Mouse (Mus musculus) hindbrain, embryonic 10.5 days (tissue): ENCODE data around the gene Alox12b. TPM values are rescaled to one million over a fixed set of nuclear protein-coding genes. Genes with fewer than 3 reads are reported as not detected.

ENCODE experiments used
- DNase-seq: peaks from one replicate; pipeline ENCODE4 v3.0.0-alpha.2; 2017; ENCODE audit warnings: low spot score
- H3K27ac ChIP-seq: fragments of 300-500 bp; sonication (generic); 2 replicates; pipeline ENCODE4 v1.5.1; 2016; ENCODE audit warnings: mild to moderate bottlenecking, moderate library complexity
- H3K27me3 ChIP-seq: fragments of 300-500 bp; sonication (generic); 2 replicates; pipeline ENCODE4 v1.6.1; 2016; ENCODE audit warnings: mild to moderate bottlenecking; ENCODE audit not compliant: poor library complexity, insufficient read depth, severe bottlenecking
- H3K36me3 ChIP-seq: fragments of 300-500 bp; sonication (generic); 2 replicates; pipeline ENCODE4 v1.6.1; 2016; ENCODE audit warnings: mild to moderate bottlenecking, moderate library complexity
- H3K4me1 ChIP-seq: fragments of 300-500 bp; sonication (generic); replicated peaks from 2 replicates; pipeline ENCODE4 v1.6.1; 2016; ENCODE audit warnings: mild to moderate bottlenecking
- H3K4me3 ChIP-seq: fragments of 300-500 bp; sonication (generic); 2 replicates; pipeline ENCODE4 v1.5.1; 2016; ENCODE audit warnings: mild to moderate bottlenecking, moderate library complexity
- H3K9me3 ChIP-seq: fragments of 300-500 bp; sonication (generic); 2 replicates; pipeline ENCODE4 v1.6.1; 2016; ENCODE audit warnings: mild to moderate bottlenecking, moderate library complexity
- WGBS: fragments of 180-500 bp; shearing (Covaris S2); methylation state at CpG from one replicate; pipeline ENCODE4 v1.1.7; 2016; 5-methylcytosine and 5-hydroxymethylcytosine counted together
- polyA plus RNA-seq: library from polyadenylated mRNA; unstranded; fragments of >200 nt; fragmentation: Nextera tagmentation; extraction: Ambion mirVana; gene quantifications from 2 replicates; pipeline ENCODE4 v1.2.1, GENCODE M21; 2016

The Alox12b gene
- polyA plus RNA-seq, 1 experiment from 2014 or later, result not detected

- DNase-seq, result peak; percentile 28
- Histone ChIP-seq H3K4me3 (peak overlapping the region; percentile 92), H3K9me3 (no peaks in the 10 kb centered on the region), H3K36me3 (no peaks in the 10 kb centered on the region), H3K27me3 (peaks cover 44% of the 10 kb centered on the region), H3K27ac (peak overlapping the region; percentile 43), H3K4me1 (peaks cover 35% of the 10 kb centered on the region)
- 13% methylated on average over 20 of the region's 20 CpGs for WGBS
Observed at GRCm38 (mm10) chr11:69125919-69126705, 30.7 kb upstream of the Alox12b start.

GRCm38 (mm10) chr11:69126706-69127095 lies 30.1 kb upstream of the Alox12b start:
- Histone ChIP-seq H3K9me3 (no peaks in the 10 kb centered on the region), H3K4me1 (peaks cover 29% of the 10 kb centered on the region), H3K27me3 (peaks cover 40% of the 10 kb centered on the region), H3K36me3 (no peaks in the 10 kb centered on the region), H3K4me3 (peak overlapping the region; percentile 92), H3K27ac (no peak overlapping the region)
- WGBS, result 54% methylated on average over 2 of the region's 2 CpGs
- no peak for DNase-seq

DNA sequence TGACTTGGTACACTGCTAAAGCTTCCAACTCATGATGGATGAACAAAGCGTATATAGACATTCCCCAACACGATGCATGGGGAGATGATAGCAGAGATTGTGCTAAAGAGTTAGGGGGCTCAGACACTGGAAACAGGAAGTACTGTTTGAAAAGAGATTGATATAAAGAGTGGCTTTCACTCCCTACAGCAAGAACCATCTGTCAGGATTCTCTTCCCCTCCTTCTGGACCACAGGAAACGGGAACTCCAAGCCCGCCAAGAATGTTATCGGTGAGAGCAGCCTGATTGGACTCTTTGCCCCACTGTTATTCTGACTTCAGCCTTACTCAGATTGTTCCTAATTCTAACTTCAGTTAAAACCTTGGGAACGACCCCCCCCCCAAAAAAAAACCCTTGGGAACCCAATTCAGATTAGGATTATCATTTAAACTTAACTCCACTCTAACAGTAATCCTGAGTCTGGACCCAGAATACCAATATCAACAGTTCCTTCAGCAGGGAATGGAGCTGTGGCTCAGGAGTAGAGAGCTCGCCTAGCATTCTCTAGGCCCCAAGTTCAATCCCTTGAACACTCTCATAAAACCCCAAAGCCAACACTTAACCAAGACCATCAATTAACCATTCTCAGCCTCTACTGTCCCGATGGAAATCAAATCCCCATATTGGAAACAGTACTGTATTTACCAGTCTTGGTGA lies 28.2 kb upstream of the Alox12b start:
- Histone ChIP-seq H3K36me3 (no peaks in the 10 kb centered on the region), H3K9me3 (no peaks in the 10 kb centered on the region), H3K27ac (no peak overlapping the region), H3K4me1 (peaks cover 18% of the 10 kb centered on the region), H3K4me3 (no peak overlapping the region), H3K27me3 (peaks cover 54% of the 10 kb centered on the region)
- no peak for DNase-seq
- 75% methylated on average over 8 of the region's 8 CpGs for WGBS

DNA sequence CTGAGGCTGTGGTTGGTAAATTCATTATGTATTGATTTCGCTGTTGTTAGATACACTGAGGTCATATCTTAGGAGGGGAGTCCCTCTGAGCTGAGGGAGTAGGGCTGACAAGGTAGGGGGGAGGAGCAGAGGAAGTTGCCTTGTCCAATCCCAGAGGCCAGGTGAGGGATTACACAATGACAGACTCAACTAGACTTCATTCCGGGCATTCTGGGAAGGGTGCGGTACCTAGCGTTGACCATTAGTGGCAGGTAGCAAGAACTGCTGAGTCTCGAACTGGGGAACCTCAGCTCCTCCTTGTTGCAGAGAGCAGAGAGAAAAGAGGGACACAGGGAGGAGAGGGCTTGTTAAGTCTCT lies 23.2 kb upstream of the Alox12b start:
- no peaks in the 10 kb centered on the region for H3K36me3 ChIP-seq
- peaks cover 39% of the 10 kb centered on the region for H3K27me3 ChIP-seq
- H3K9me3 ChIP-seq, result no peaks in the 10 kb centered on the region
- H3K4me3 ChIP-seq, result peak overlapping the region; percentile 58
- whole genome bisulfite sequencing, result 11% methylated on average over 5 of the region's 5 CpGs
- no peak for DNase-seq
- peak overlapping the region; percentile 70; the same call in 1 of the 2 replicates for H3K27ac ChIP-seq
- peaks cover 17% of the 10 kb centered on the region for H3K4me1 ChIP-seq

GRCm38 (mm10) chr11:69133923-69134621 lies 22.7 kb upstream of the Alox12b start:
- H3K27me3 ChIP-seq, result peaks cover 39% of the 10 kb centered on the region
- WGBS, result 2% methylated on average over 34 of the region's 34 CpGs
- peaks cover 17% of the 10 kb centered on the region for H3K4me1 ChIP-seq
- no peaks in the 10 kb centered on the region for H3K36me3 ChIP-seq
- peak overlapping the region; percentile 58 for H3K4me3 ChIP-seq
- peak; percentile 53 for DNase-seq
- H3K27ac ChIP-seq, result peak overlapping the region; percentile 70
- H3K9me3 ChIP-seq, result no peaks in the 10 kb centered on the region

GRCm38 (mm10) chr11:69134622-69134968 lies 22.2 kb upstream of the Alox12b start:
- peaks cover 35% of the 10 kb centered on the region for H3K27me3 ChIP-seq
- no peaks in the 10 kb centered on the region for H3K36me3 ChIP-seq
- peak overlapping the region; percentile 58 for H3K4me3 ChIP-seq
- no peak for DNase-seq
- peaks cover 17% of the 10 kb centered on the region for H3K4me1 ChIP-seq
- H3K27ac ChIP-seq, result peak overlapping the region; percentile 70
- WGBS, result 32% methylated on average over 8 of the region's 8 CpGs
- no peaks in the 10 kb centered on the region for H3K9me3 ChIP-seq

DNA sequence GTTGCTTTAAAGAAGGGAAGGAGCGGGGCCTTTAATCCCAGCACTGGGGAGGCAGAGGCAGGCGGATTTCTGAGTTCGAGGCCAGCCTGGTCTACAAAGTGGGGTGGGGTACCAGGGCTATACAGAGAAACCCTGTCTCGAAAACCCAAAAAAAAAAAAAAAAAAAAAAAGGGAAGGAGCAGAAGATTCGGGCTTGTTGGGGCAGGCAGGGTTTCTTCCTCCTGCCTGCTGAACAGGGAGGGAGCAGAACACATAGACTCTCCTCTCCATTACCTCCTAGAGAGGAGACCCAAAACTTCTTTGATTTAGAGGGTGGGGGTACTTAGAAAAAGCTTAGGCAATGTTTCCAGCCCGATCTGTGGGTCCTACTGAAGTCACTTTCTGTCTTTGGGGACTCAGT lies 21.4 kb upstream of the Alox12b start:
- Histone ChIP-seq H3K27me3 (peaks cover 29% of the 10 kb centered on the region), H3K4me1 (peaks cover 17% of the 10 kb centered on the region), H3K9me3 (no peaks in the 10 kb centered on the region), H3K4me3 (no peak overlapping the region), H3K27ac (no peak overlapping the region), H3K36me3 (no peaks in the 10 kb centered on the region)
- DNase-seq, result no peak
- 79% methylated on average over 6 of the region's 6 CpGs for WGBS

- Histone ChIP-seq H3K27me3 (peaks cover 19% of the 10 kb centered on the region; the same call in 1 of the 2 replicates), H3K9me3 (no peaks in the 10 kb centered on the region), H3K4me3 (no peak overlapping the region), H3K36me3 (no peaks in the 10 kb centered on the region), H3K27ac (no peak overlapping the region), H3K4me1 (peaks cover 9% of the 10 kb centered on the region; the same call in 1 of the 2 replicates)
- no peak for DNase-seq
- WGBS, result 82% methylated on average over 7 of the region's 7 CpGs
Observed at GRCm38 (mm10) chr11:69147546-69147945, 9.2 kb upstream of the Alox12b start.

DNA sequence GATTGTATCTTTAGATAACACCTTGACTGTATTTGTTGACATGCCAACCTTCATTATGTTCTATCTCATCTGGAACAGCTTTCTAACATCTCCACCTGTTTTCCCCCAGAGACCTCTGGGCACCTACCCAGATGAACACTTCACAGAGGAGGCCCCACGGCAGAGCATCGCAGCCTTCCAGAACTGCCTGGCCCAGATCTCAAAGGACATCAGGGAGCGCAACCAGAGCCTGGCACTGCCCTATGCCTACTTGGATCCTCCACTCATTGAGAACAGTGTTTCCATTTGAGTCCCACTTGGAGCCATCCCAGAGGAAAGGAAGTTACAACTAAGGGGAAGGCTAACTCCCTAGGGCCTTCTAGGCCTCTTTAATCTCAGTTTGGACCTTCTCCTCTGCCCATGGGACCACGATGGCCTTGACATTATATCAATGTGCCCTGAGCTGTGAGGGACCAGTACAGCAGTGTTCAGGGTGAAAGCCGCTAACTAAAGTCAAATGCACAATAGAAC lies 8.3 kb upstream of the Alox12b start:
- Histone ChIP-seq H3K27ac (no peak overlapping the region), H3K4me1 (peaks cover 10% of the 10 kb centered on the region; the same call in 1 of the 2 replicates), H3K27me3 (peaks cover 22% of the 10 kb centered on the region; the same call in 1 of the 2 replicates), H3K36me3 (no peaks in the 10 kb centered on the region), H3K9me3 (no peaks in the 10 kb centered on the region), H3K4me3 (no peak overlapping the region)
- 95% methylated on average over 5 of the region's 5 CpGs for WGBS
- no peak for DNase-seq

DNA sequence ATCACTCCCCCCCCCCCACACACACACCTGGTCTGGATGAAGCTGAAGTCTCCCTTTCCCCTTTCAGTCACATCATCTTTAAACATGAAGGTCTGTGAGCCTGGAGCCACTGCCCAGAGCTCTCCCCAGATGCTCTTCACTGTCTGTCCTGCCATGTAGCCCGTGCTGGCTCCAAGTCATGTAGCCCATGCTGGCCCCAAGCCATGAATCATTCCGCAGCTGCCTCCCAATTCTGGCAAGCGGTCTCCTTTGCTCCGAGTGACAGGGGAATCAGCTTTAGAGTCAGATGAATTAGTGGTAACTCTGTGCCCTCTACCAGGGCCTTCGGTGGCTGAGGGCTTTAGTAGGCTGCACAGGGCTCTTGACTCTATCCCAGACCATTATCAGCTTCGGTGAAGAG lies 7.1 kb upstream of the Alox12b start:
- Histone ChIP-seq H3K27ac (no peak overlapping the region), H3K36me3 (no peaks in the 10 kb centered on the region), H3K27me3 (peaks cover 33% of the 10 kb centered on the region), H3K4me3 (no peak overlapping the region), H3K9me3 (no peaks in the 10 kb centered on the region), H3K4me1 (peaks cover 10% of the 10 kb centered on the region; the same call in 1 of the 2 replicates)
- WGBS, result 84% methylated on average over 6 of the region's 6 CpGs
- DNase-seq, result no peak

- H3K27ac ChIP-seq, result no peak overlapping the region
- H3K4me3 ChIP-seq, result peak overlapping the region; percentile 34
- 6% methylated on average over 7 of the region's 7 CpGs for WGBS
- H3K36me3 ChIP-seq, result no peaks in the 10 kb centered on the region
- peaks cover 10% of the 10 kb centered on the region; the same call in 1 of the 2 replicates for H3K4me1 ChIP-seq
- peak; percentile 63 for DNase-seq
- H3K9me3 ChIP-seq, result no peaks in the 10 kb centered on the region
- H3K27me3 ChIP-seq, result peaks cover 38% of the 10 kb centered on the region
Observed at GRCm38 (mm10) chr11:69150444-69150843, 6.3 kb upstream of the Alox12b start.

GRCm38 (mm10) chr11:69151004-69151403 lies 5.8 kb upstream of the Alox12b start:
- Histone ChIP-seq H3K36me3 (no peaks in the 10 kb centered on the region), H3K9me3 (no peaks in the 10 kb centered on the region), H3K27ac (no peak overlapping the region), H3K27me3 (peaks cover 43% of the 10 kb centered on the region), H3K4me3 (peak overlapping the region; percentile 34; the same call in 1 of the 2 replicates), H3K4me1 (peaks cover 10% of the 10 kb centered on the region; the same call in 1 of the 2 replicates)
- DNase-seq, result no peak
- 73% methylated on average over 6 of the region's 6 CpGs for WGBS
